Mouse (Mus musculus): Measurements from ENCODE around the gene St3gal3. TPM values are rescaled to one million over a fixed set of nuclear protein-coding genes. Genes with fewer than 3 reads are reported as not detected.

St3gal3 gene
- polyA plus RNA-seq, 1 experiment from 2014 or later = 5.6 TPM

GRCm38 (mm10) chr4:118053904-118054303 lies 80.8 kb downstream of the St3gal3 start:
- Histone ChIP-seq H3K4me3 (ENCODE audit: low read depth, low read length) (no peak overlapping the region), H3K27ac (replicated peaks; ENCODE audit: low read depth, low read length) (no peak overlapping the region), H3K27me3 (ENCODE audit: control insufficient read depth, insufficient read depth, low read length) (no peaks in the 10 kb centered on the region), H3K36me3 (replicated peaks; ENCODE audit: control insufficient read depth, insufficient read depth, low read depth, low read length) (no peaks in the 10 kb centered on the region), H3K4me1 (ENCODE audit: control insufficient read depth, insufficient read depth, low read length) (no peaks in the 10 kb centered on the region; the same call in 1 of the 2 replicates), H3K9ac (replicated peaks; ENCODE audit: low read length) (no peak overlapping the region), H3K4me2 (ENCODE audit: low read depth, low read length) (no peak overlapping the region), H3K9me3 (replicated peaks; ENCODE audit: control insufficient read depth, low read length) (no peaks in the 10 kb centered on the region)
- WGBS = 89% methylated on average over 6 of the region's 6 CpGs
- DNase-seq (ENCODE audit: low spot score) (no peak), ATAC-seq (replicated peaks; ENCODE audit: insufficient number of reproducible peaks, low FRiP score, low TSS enrichment, low read depth) (0 out of 2 replicates have a peak, but pooled peaks have one; percentile 18)

GRCm38 (mm10) chr4:118049606-118050302 lies 85.0 kb downstream of the St3gal3 start:
- Histone ChIP-seq H3K9me3 (replicated peaks; ENCODE audit: control insufficient read depth, low read length) (no peaks in the 10 kb centered on the region), H3K27me3 (ENCODE audit: control insufficient read depth, insufficient read depth, low read length) (no peaks in the 10 kb centered on the region), H3K36me3 (replicated peaks; ENCODE audit: control insufficient read depth, insufficient read depth, low read depth, low read length) (no peaks in the 10 kb centered on the region), H3K4me2 (ENCODE audit: low read depth, low read length) (no peak overlapping the region), H3K9ac (replicated peaks; ENCODE audit: low read length) (no peak overlapping the region), H3K27ac (replicated peaks; ENCODE audit: low read depth, low read length) (no peak overlapping the region), H3K4me1 (ENCODE audit: control insufficient read depth, insufficient read depth, low read length) (no peaks in the 10 kb centered on the region), H3K4me3 (ENCODE audit: low read depth, low read length) (no peak overlapping the region)
- DNase-seq (ENCODE audit: low spot score) = no peak
- 70% methylated on average over 12 of the region's 12 CpGs for WGBS
- no peak for ATAC-seq (replicated peaks; ENCODE audit: insufficient number of reproducible peaks, low FRiP score, low TSS enrichment, low read depth)

- Histone ChIP-seq H3K4me3 (ENCODE audit: low read depth, low read length) (no peak overlapping the region), H3K36me3 (replicated peaks; ENCODE audit: control insufficient read depth, insufficient read depth, low read depth, low read length) (no peaks in the 10 kb centered on the region), H3K27me3 (ENCODE audit: control insufficient read depth, insufficient read depth, low read length) (no peaks in the 10 kb centered on the region), H3K4me1 (ENCODE audit: control insufficient read depth, insufficient read depth, low read length) (no peaks in the 10 kb centered on the region; the same call in 1 of the 2 replicates), H3K4me2 (ENCODE audit: low read depth, low read length) (no peak overlapping the region), H3K9ac (replicated peaks; ENCODE audit: low read length) (no peak overlapping the region), H3K9me3 (replicated peaks; ENCODE audit: control insufficient read depth, low read length) (no peaks in the 10 kb centered on the region), H3K27ac (replicated peaks; ENCODE audit: low read depth, low read length) (no peak overlapping the region)
- ATAC-seq (replicated peaks; ENCODE audit: insufficient number of reproducible peaks, low FRiP score, low TSS enrichment, low read depth) (no peak), DNase-seq (ENCODE audit: low spot score) (no peak)
- 58% methylated on average over 9 of the region's 9 CpGs for WGBS
Measured at GRCm38 (mm10) chr4:118044510-118044909, 90.2 kb downstream of the St3gal3 start.

GRCm38 (mm10) chr4:118043331-118044002 lies 91.2 kb downstream of the St3gal3 start:
- no peak for ATAC-seq (replicated peaks; ENCODE audit: insufficient number of reproducible peaks, low FRiP score, low TSS enrichment, low read depth)
- Histone ChIP-seq H3K9ac (replicated peaks; ENCODE audit: low read length) (no peak overlapping the region), H3K27ac (replicated peaks; ENCODE audit: low read depth, low read length) (no peak overlapping the region), H3K4me1 (ENCODE audit: control insufficient read depth, insufficient read depth, low read length) (no peaks in the 10 kb centered on the region; the same call in 1 of the 2 replicates), H3K4me3 (ENCODE audit: low read depth, low read length) (no peak overlapping the region), H3K36me3 (replicated peaks; ENCODE audit: control insufficient read depth, insufficient read depth, low read depth, low read length) (no peaks in the 10 kb centered on the region), H3K9me3 (replicated peaks; ENCODE audit: control insufficient read depth, low read length) (no peaks in the 10 kb centered on the region), H3K4me2 (ENCODE audit: low read depth, low read length) (no peak overlapping the region), H3K27me3 (ENCODE audit: control insufficient read depth, insufficient read depth, low read length) (no peaks in the 10 kb centered on the region)
- DNase-seq (ENCODE audit: low spot score) = no peak
- WGBS = 86% methylated on average over 8 of the region's 8 CpGs

- Histone ChIP-seq H3K9ac (replicated peaks; ENCODE audit: low read length) (no peak overlapping the region), H3K9me3 (replicated peaks; ENCODE audit: control insufficient read depth, low read length) (no peaks in the 10 kb centered on the region), H3K4me3 (ENCODE audit: low read depth, low read length) (no peak overlapping the region), H3K27me3 (ENCODE audit: control insufficient read depth, insufficient read depth, low read length) (no peaks in the 10 kb centered on the region), H3K4me2 (ENCODE audit: low read depth, low read length) (no peak overlapping the region), H3K36me3 (replicated peaks; ENCODE audit: control insufficient read depth, insufficient read depth, low read depth, low read length) (no peaks in the 10 kb centered on the region), H3K27ac (replicated peaks; ENCODE audit: low read depth, low read length) (no peak overlapping the region), H3K4me1 (ENCODE audit: control insufficient read depth, insufficient read depth, low read length) (no peaks in the 10 kb centered on the region; the same call in 1 of the 2 replicates)
- 63% methylated on average over 7 of the region's 7 CpGs for WGBS
- ATAC-seq (replicated peaks; ENCODE audit: insufficient number of reproducible peaks, low FRiP score, low TSS enrichment, low read depth) (no peak), DNase-seq (ENCODE audit: low spot score) (peak; percentile 27)
Measured at GRCm38 (mm10) chr4:118042671-118043320, 91.9 kb downstream of the St3gal3 start.

- no peak for DNase-seq (ENCODE audit: low spot score)
- 77% methylated on average over 9 of the region's 9 CpGs for WGBS
- H3K27ac ChIP-seq (replicated peaks; ENCODE audit: low read depth, low read length) = no peak overlapping the region
Measured at GRCm38 (mm10) chr4:118041145-118041544, 93.6 kb downstream of the St3gal3 start.

GRCm38 (mm10) chr4:118040650-118041049 lies 94.1 kb downstream of the St3gal3 start:
- no peak for DNase-seq (ENCODE audit: low spot score)
- Histone ChIP-seq H3K9ac (replicated peaks; ENCODE audit: low read length) (no peak overlapping the region), H3K4me1 (ENCODE audit: control insufficient read depth, insufficient read depth, low read length) (no peaks in the 10 kb centered on the region; the same call in 1 of the 2 replicates), H3K36me3 (replicated peaks; ENCODE audit: control insufficient read depth, insufficient read depth, low read depth, low read length) (no peaks in the 10 kb centered on the region), H3K4me3 (ENCODE audit: low read depth, low read length) (no peak overlapping the region), H3K9me3 (replicated peaks; ENCODE audit: control insufficient read depth, low read length) (no peaks in the 10 kb centered on the region), H3K27me3 (ENCODE audit: control insufficient read depth, insufficient read depth, low read length) (no peaks in the 10 kb centered on the region), H3K4me2 (ENCODE audit: low read depth, low read length) (no peak overlapping the region), H3K27ac (replicated peaks; ENCODE audit: low read depth, low read length) (no peak overlapping the region)
- WGBS = 85% methylated on average over 4 of the region's 4 CpGs
- no peak for ATAC-seq (replicated peaks; ENCODE audit: insufficient number of reproducible peaks, low FRiP score, low TSS enrichment, low read depth)

More at GRCm38 (mm10) chr4:118041145-118041544, 93.6 kb downstream of the St3gal3 start:
- no peaks in the 10 kb centered on the region for H3K27me3 ChIP-seq (ENCODE audit: control insufficient read depth, insufficient read depth, low read length)
- no peak for ATAC-seq (replicated peaks; ENCODE audit: insufficient number of reproducible peaks, low FRiP score, low TSS enrichment, low read depth)
- H3K9me3 ChIP-seq (replicated peaks; ENCODE audit: control insufficient read depth, low read length) = no peaks in the 10 kb centered on the region
- H3K4me1 ChIP-seq (ENCODE audit: control insufficient read depth, insufficient read depth, low read length) = no peaks in the 10 kb centered on the region; the same call in 1 of the 2 replicates
- no peaks in the 10 kb centered on the region for H3K36me3 ChIP-seq (replicated peaks; ENCODE audit: control insufficient read depth, insufficient read depth, low read depth, low read length)
- no peak overlapping the region for H3K4me3 ChIP-seq (ENCODE audit: low read depth, low read length)
- H3K9ac ChIP-seq (replicated peaks; ENCODE audit: low read length) = no peak overlapping the region
- H3K4me2 ChIP-seq (ENCODE audit: low read depth, low read length) = no peak overlapping the region

GRCm38 (mm10) chr4:118039964-118040363 lies 94.8 kb downstream of the St3gal3 start:
- WGBS = 88% methylated on average over 5 of the region's 5 CpGs
- ATAC-seq (replicated peaks; ENCODE audit: insufficient number of reproducible peaks, low FRiP score, low TSS enrichment, low read depth) (no peak), DNase-seq (ENCODE audit: low spot score) (no peak)
- Histone ChIP-seq H3K9me3 (replicated peaks; ENCODE audit: control insufficient read depth, low read length) (no peaks in the 10 kb centered on the region), H3K27ac (replicated peaks; ENCODE audit: low read depth, low read length) (no peak overlapping the region), H3K9ac (replicated peaks; ENCODE audit: low read length) (no peak overlapping the region), H3K27me3 (ENCODE audit: control insufficient read depth, insufficient read depth, low read length) (no peaks in the 10 kb centered on the region), H3K4me3 (ENCODE audit: low read depth, low read length) (no peak overlapping the region), H3K4me2 (ENCODE audit: low read depth, low read length) (no peak overlapping the region), H3K4me1 (ENCODE audit: control insufficient read depth, insufficient read depth, low read length) (no peaks in the 10 kb centered on the region; the same call in 1 of the 2 replicates), H3K36me3 (replicated peaks; ENCODE audit: control insufficient read depth, insufficient read depth, low read depth, low read length) (no peaks in the 10 kb centered on the region)

All from embryonic facial prominence, embryonic 11.5 days (tissue).